Mouse (Mus musculus) lung, embryonic 14.5 days (tissue): ENCODE measurements around the gene Pold1. TPM values are rescaled to one million over a fixed set of nuclear protein-coding genes. Genes with fewer than 3 reads are reported as not detected.
A peak's percentile ranks its signal among the peaks of the same experiment; 100 is the strongest.

Source experiments
- ATAC-seq: fragments of 200-750 bp; cut with Nextera tagmentation; 2 replicates; pipeline ENCODE4 v1.8.0; 2017; ENCODE audit warnings: mild to moderate bottlenecking, moderate TSS enrichment, moderate library complexity; ENCODE audit not compliant: insufficient read depth
- DNase-seq: peaks from one replicate; pipeline ENCODE4 v3.0.0-alpha.2; 2015
- H3K27ac ChIP-seq: fragments of 300-500 bp; sonication (generic); 2 replicates; pipeline ENCODE4 v1.5.1; 2014; ENCODE audit warnings: low read depth, mild to moderate bottlenecking, moderate library complexity
- H3K27me3 ChIP-seq: fragments of 300-500 bp; sonication (generic); 2 replicates; pipeline ENCODE4 v1.6.1; 2014; ENCODE audit warnings: low read length, control low read depth; ENCODE audit not compliant: insufficient read depth
- H3K36me3 ChIP-seq: fragments of 300-500 bp; sonication (generic); 2 replicates; pipeline ENCODE4 v1.6.1; 2014; ENCODE audit warnings: control low read depth; ENCODE audit not compliant: insufficient read depth
- H3K4me1 ChIP-seq: fragments of 300-500 bp; sonication (generic); 2 replicates; pipeline ENCODE4 v1.6.1; 2014; ENCODE audit warnings: antibody characterized with exemption, control low read depth; ENCODE audit not compliant: insufficient read depth
- H3K4me2 ChIP-seq: fragments of 300-500 bp; sonication (generic); 2 replicates; pipeline ENCODE4 v1.6.1; 2014; ENCODE audit warnings: mild to moderate bottlenecking
- H3K4me3 ChIP-seq: fragments of 300-500 bp; sonication (generic); 2 replicates; pipeline ENCODE4 v1.5.1; 2014; ENCODE audit warnings: low read depth, low read length
- H3K9ac ChIP-seq: fragments of 300-500 bp; sonication (generic); 2 replicates; pipeline ENCODE4 v1.6.1; 2014
- H3K9me3 ChIP-seq: fragments of 300-500 bp; sonication (generic); 2 replicates; pipeline ENCODE4 v1.6.1; 2016; ENCODE audit warnings: low read depth, low read length, control low read depth
- CTCF ChIP-seq: IDR thresholded peaks from 2 replicates; pipeline ENCODE4 v1.5.1; 2016; ENCODE audit warnings: antibody characterized with exemption, low read depth
- WGBS: fragments of 180-500 bp; shearing (Covaris S2); extraction: QIAGEN DNeasy Blood & Tissue Kit; methylation state at CpG from one replicate; pipeline ENCODE4 v1.1.7; 2014; 5-methylcytosine and 5-hydroxymethylcytosine counted together
- polyA plus RNA-seq: library from polyadenylated mRNA; unstranded; fragments of >200 nt; fragmentation: Nextera tagmentation; extraction: Ambion mirVana; gene quantifications from 2 replicates; pipeline ENCODE4 v1.2.1, GENCODE M21; 2014

Pold1 gene
- polyA plus RNA-seq, 1 experiment from 2014 or later: 105 TPM

GRCm38 (mm10) chr7:44525126-44525832 lies 23.4 kb downstream of the Pold1 start:
- Histone ChIP-seq H3K27me3 (peaks cover 46% of the 10 kb centered on the region), H3K9me3 (no peaks in the 10 kb centered on the region), H3K4me2 (peak overlapping the region; percentile 45), H3K4me1 (0 out of 2 replicates have a peak, but pooled peaks cover 3% of the 10 kb centered on the region), H3K9ac (peak overlapping the region; percentile 33; the same call in 1 of the 2 replicates), H3K27ac (no peak overlapping the region), H3K36me3 (no peaks in the 10 kb centered on the region), H3K4me3 (peak overlapping the region; percentile 4; the same call in 1 of the 2 replicates)
- DNase-seq: peak; percentile 84
- peak; percentile 58 for ATAC-seq
- no peak for TF ChIP-seq CTCF
- WGBS: 12% methylated on average over 22 of the region's 22 CpGs

- Histone ChIP-seq H3K4me3 (peak within 1 kb of the TSS; percentile 4; the same call in 1 of the 2 replicates), H3K4me1 (0 out of 2 replicates have a peak, but pooled peaks cover 3% of the 10 kb centered on the region), H3K9ac (peak within 1 kb of the TSS; percentile 33; the same call in 1 of the 2 replicates), H3K27ac (no peak within 1 kb of the TSS), H3K4me2 (peak within 1 kb of the TSS; percentile 45), H3K36me3 (no peaks in the 10 kb centered on the region), H3K27me3 (peaks cover 46% of the 10 kb centered on the region), H3K9me3 (no peaks in the 10 kb centered on the region)
- ATAC-seq (no peak), DNase-seq (peak; percentile 50)
- TF ChIP-seq CTCF: no peak
- 25% methylated on average over 12 of the region's 12 CpGs for WGBS
Observed at GRCm38 (mm10) chr7:44524502-44524901, 24.1 kb downstream of the Pold1 start, which contains the start of gene Mybpc2. Mybpc2 (minus strand) TSS chr7:44524656.

- Histone ChIP-seq H3K27ac (no peak overlapping the region), H3K9me3 (no peaks in the 10 kb centered on the region), H3K4me1 (0 out of 2 replicates have a peak, but pooled peaks cover 3% of the 10 kb centered on the region), H3K9ac (no peak overlapping the region), H3K27me3 (peaks cover 43% of the 10 kb centered on the region), H3K36me3 (no peaks in the 10 kb centered on the region), H3K4me2 (no peak overlapping the region), H3K4me3 (no peak overlapping the region)
- DNase-seq: no peak
- TF ChIP-seq CTCF: no peak
- ATAC-seq: no peak
- WGBS: 67% methylated on average over 2 of the region's 2 CpGs
Observed at GRCm38 (mm10) chr7:44523056-44523455, 25.6 kb downstream of the Pold1 start.

- peak overlapping the region; percentile 13; the same call in 1 of the 2 replicates for H3K4me2 ChIP-seq
- no peak overlapping the region for H3K4me3 ChIP-seq
- peak; percentile 82 for DNase-seq
- H3K27me3 ChIP-seq: peaks cover 35% of the 10 kb centered on the region
- peak; percentile 45; the same call in 1 of the 2 replicates for ATAC-seq
- H3K4me1 ChIP-seq: 0 out of 2 replicates have a peak, but pooled peaks cover 3% of the 10 kb centered on the region
- TF ChIP-seq CTCF: peak; percentile 80
- no peaks in the 10 kb centered on the region for H3K36me3 ChIP-seq
- H3K9me3 ChIP-seq: no peaks in the 10 kb centered on the region
- H3K27ac ChIP-seq: no peak overlapping the region
- H3K9ac ChIP-seq: no peak overlapping the region
- WGBS: 2% methylated on average over 20 of the region's 20 CpGs
Observed at GRCm38 (mm10) chr7:44521710-44522109, 26.9 kb downstream of the Pold1 start.

- Histone ChIP-seq H3K27ac (no peak overlapping the region), H3K27me3 (peaks cover 29% of the 10 kb centered on the region), H3K4me2 (no peak overlapping the region), H3K9ac (no peak overlapping the region), H3K4me1 (0 out of 2 replicates have a peak, but pooled peaks cover 3% of the 10 kb centered on the region), H3K9me3 (no peaks in the 10 kb centered on the region), H3K36me3 (no peaks in the 10 kb centered on the region), H3K4me3 (no peak overlapping the region)
- ATAC-seq: no peak
- WGBS: 55% methylated on average over 3 of the region's 3 CpGs
- TF ChIP-seq CTCF: no peak
- DNase-seq: no peak
Observed at GRCm38 (mm10) chr7:44520990-44521389, 27.7 kb downstream of the Pold1 start.

- Histone ChIP-seq H3K4me1 (no peaks in the 10 kb centered on the region), H3K9me3 (no peaks in the 10 kb centered on the region), H3K27ac (no peak overlapping the region), H3K4me2 (no peak overlapping the region), H3K36me3 (no peaks in the 10 kb centered on the region), H3K9ac (no peak overlapping the region), H3K27me3 (peaks cover 22% of the 10 kb centered on the region), H3K4me3 (no peak overlapping the region)
- TF ChIP-seq CTCF: peak; percentile 41; the same call in 1 of the 2 replicates
- ATAC-seq (no peak), DNase-seq (no peak)
- 60% methylated on average over 9 of the region's 9 CpGs for WGBS
Observed at GRCm38 (mm10) chr7:44519240-44519913, 29.3 kb downstream of the Pold1 start.

GRCm38 (mm10) chr7:44507491-44507890 lies 41.2 kb downstream of the Pold1 start:
- Histone ChIP-seq H3K36me3 (no peaks in the 10 kb centered on the region), H3K27me3 (no peaks in the 10 kb centered on the region), H3K9ac (no peak overlapping the region), H3K27ac (no peak overlapping the region), H3K9me3 (no peaks in the 10 kb centered on the region), H3K4me2 (no peak overlapping the region), H3K4me3 (no peak overlapping the region), H3K4me1 (no peaks in the 10 kb centered on the region)
- DNase-seq (no peak), ATAC-seq (no peak)
- no peak for TF ChIP-seq CTCF
